Mouse (Mus musculus) WW6 (cell line): ENCODE data around the gene C1qb.

Source experiments
- DNase-seq: peaks from one replicate; pipeline ENCODE4 v3.0.0-alpha.2; 2013; ENCODE audit warnings: low read depth, low spot score

The C1qb gene

GRCm38 (mm10) chr4:136847166-136847565 is 38.8 kb downstream of the C1qb start:
- DNase-seq: no peak

- DNase-seq: no peak
These were observed 43.2 kb downstream of the C1qb start for GRCm38 (mm10) chr4:136842802-136843201.

DNA sequence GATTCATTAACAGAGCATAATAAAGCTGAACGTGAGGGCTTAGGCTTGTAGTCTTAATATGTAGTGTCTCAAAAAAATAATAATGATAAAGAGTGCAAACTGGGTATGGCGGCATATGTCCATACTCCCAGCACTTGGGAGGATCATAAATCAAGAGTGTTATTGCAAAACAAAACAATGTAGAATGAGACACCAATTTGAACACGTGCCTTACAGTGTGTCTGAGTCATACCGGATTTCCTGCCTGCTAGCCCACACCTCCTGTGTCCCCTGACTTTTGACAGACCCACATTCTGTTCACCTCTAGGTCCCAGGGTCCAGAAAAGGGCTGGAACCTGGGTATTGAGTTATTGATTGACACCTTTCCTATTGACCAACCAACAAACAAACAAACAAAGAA is 44.0 kb downstream of the C1qb start:
- no peak for DNase-seq

- peak; percentile 67 for DNase-seq
These were observed 44.9 kb downstream of the C1qb start for GRCm38 (mm10) chr4:136841056-136841455.

- no peak for DNase-seq
These were observed 47.5 kb downstream of the C1qb start for GRCm38 (mm10) chr4:136838462-136838861.

DNA sequence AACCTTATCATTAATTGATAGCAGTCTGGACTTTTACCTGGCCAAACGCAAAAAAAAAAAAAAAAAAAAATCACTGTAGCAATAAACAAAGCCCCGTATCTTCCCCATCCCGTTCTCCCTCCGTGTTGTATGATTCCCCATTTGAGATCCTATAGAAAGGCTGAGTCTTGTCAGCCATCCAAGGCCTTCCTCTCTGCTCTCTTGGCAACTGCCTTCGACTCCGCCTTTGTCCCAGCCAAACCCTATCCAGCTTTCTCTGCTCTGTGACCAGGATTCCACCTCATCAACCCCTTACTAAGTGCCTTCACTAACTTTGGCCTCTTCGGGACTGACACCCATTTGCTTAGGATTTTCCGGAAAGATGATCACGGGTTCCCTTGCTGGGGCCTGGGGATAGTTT is 48.0 kb downstream of the C1qb start:
- DNase-seq: no peak

DNA sequence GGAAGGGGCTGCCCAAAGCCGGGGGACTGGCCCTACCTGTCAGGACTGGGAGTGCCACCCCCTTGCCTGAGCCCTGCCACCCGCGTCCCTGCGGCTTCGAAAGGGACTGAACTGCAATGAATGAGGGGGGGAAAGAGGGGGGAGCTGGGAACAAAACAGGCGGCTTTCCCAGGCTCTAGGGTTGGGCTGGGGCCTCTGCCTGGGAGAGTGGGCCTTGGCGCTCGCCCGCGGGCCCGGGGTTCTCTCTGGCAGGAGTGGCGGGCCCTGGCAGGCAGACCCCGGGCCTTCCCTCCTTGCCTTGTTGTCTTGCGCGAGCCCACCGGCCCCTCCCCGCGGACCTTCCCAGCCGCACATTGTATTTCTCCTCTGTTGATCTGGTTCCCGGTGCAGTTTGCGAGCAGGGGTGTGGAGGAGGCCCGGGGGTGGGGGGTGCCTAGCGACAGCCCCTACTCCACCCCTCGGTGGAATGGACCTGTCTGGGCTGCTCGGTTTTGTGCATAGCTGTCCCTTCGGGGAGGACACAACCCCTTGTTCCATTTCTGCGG is 49.5 kb downstream of the C1qb start:
- no peak for DNase-seq

DNA sequence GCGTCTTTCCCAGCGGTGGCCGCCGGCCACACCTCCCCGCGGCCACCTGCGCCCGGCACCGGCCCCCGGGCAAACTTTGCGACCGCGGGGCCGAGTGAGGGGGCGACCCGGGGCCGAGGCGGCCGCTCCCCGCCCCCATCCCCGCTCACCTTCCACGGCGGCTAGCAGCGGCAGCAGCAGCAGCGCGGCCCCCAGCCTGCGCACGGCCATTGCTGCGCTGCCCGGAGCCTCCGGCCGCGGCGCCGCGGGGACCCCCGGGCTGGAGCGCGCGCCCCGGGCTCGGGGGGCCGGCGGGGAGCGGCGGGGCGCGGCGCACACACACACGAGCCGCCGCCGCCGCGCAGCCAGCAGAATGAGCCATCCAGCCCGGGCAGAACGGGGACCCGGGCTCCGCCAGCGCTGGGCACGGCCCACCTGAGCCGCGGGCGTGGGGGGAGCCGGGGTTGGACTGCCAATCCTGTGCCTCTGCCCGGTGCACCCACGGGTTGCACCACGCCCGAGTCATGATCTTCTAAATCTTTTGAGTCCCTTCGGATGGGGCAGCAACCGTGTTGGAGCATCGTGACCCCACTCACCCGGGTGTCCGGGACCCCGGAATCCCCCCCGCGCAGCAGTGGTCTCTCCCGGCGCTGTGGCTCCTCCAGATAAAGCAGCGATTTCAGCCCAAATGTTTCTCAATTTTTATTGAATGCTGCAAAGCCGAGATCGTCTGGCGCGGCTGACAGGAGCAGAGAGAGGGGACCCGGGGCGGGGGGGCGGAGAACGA is 50.2 kb downstream of the C1qb start, which contains the start of gene Ephb2:
Gene Ephb2, minus strand, starts transcription at position 368 of the 766 bp plus-strand sequence.
- no peak for DNase-seq

GRCm38 (mm10) chr4:136834815-136835620 is 51.0 kb downstream of the C1qb start:
- no peak for DNase-seq

GRCm38 (mm10) chr4:136834439-136834814 is 51.6 kb downstream of the C1qb start:
- DNase-seq: no peak

DNA sequence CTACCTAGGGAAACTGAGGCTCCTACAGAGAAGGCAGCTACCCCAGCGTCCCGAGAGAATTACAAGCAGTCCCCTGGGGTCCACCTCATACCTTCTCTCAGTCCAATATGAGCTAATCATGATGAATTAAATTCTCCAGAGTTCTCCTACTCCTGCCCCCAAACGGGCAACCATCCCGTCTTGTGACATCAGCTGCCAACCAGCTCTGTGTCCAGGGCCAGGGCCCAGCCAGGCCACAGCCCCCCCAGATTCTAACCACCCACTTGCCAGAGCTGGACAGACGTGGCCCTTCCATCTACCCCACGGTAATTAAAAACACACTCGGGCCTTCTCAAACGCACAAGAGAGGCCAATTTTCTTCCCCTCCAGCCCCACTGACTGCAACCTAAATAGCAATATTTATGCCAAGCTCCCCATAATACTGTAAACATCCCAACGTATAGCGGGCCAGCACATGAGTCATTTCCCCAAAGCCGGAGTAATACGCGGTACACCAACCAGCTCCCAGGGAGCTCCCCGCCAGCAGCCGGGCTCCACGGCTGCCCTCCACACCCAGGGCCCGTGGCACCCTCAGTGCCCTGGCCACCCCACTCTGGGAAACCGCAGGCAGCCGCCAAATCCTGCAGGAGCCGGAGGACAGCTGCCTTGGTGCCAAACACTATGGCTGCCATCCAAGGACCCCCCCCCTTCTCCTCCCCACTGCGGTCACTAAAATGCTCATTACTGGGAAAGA is 52.2 kb downstream of the C1qb start:
- DNase-seq: no peak

DNA sequence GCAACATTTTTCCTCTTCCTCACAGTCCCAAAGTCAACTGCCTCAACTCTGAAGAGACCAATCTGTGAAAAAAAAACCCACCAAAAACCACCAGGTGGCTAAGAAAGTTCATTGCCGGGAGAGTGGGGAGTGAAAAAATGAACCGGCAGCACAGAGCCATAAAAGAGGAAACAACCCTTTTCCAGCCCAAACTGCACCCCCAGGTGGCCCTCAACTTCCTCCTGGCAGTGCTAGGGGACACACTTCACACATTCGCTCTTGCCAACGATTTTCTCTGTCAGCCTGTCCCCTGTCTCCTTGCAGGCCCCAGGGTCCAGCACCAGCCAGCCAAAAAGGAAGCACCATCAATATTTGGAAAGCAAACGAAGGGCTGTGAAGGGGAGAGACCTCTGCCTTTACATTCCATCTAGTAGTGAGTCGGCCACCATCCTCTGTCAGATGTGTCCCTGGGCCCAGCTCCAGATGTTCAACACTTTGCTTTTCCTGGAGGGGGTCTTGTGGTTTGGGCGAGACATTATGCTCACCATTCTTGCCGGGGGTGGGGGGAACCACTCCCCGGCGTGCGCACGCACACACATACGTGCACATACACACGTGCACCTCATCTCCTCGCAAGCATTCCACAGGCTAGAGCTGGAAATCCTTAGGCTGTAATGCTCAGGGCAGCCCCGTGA is 53.3 kb downstream of the C1qb start:
- DNase-seq: no peak

DNA sequence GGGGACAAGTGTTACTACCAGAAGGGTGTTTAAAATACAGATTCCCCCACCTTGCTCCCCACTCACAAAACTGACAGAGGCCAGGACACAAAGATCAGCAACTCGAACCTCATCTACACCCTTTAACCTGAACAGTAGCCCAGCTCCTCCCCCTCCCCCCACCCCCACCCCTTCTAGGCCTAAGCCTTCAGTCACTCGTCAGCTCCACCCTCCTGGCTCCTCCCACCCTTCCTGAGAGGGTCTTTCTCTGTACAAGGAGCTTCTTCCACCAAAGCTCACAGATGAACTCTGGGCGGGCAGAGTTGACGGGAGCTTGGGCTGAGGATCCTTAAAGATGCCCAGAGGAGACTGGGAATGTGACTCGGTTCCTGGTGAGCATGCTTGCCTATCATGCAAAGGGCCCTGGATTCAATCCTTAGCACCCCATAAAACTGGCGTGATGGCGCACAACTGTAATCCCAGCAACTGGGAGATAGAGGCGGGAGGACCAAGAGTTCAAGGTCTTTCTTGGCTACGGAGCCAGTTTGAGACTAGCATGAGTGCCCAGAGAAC is 55.6 kb downstream of the C1qb start:
- DNase-seq: no peak
